Mouse (Mus musculus): ENCODE measurements around the gene Prrg1. TPM values are rescaled to one million over a fixed set of nuclear protein-coding genes. Genes with fewer than 3 reads are reported as not detected.
A peak's percentile ranks its signal among the peaks of the same experiment; 100 is the strongest.

Gene Prrg1
- polyA plus RNA-seq (2015; fragmentation: Nextera tagmentation; extraction: Ambion mirVana), result 5.6 and 5.7 TPM in 2 replicates

GRCm38 (mm10) chrX:78583202-78584004 is at the start of gene Prrg1:
TSS of gene Prrg1 (minus strand) at chrX:78583896.
- no peaks in the 10 kb centered on the region for H3K27me3 ChIP-seq (replicated peaks; ENCODE audit: control insufficient read depth, insufficient read depth, low read length)
- no peaks in the 10 kb centered on the region for H3K36me3 ChIP-seq (ENCODE audit: control insufficient read depth, insufficient read depth, low read length)
- H3K27ac ChIP-seq (ENCODE audit: low read length), result peak within 1 kb of the TSS; percentile 79
- no peaks in the 10 kb centered on the region for H3K9me3 ChIP-seq (ENCODE audit: control insufficient read depth, low read length)
- peak within 1 kb of the TSS; percentile 58 for H3K9ac ChIP-seq (ENCODE audit: low read depth, low read length)
- 10% methylated on average over 36 of the region's 36 CpGs for WGBS
- H3K4me3 ChIP-seq (ENCODE audit: low read length), result peak within 1 kb of the TSS; percentile 56
- peak; percentile 99 for ATAC-seq
- peak within 1 kb of the TSS; percentile 46 for H3K4me2 ChIP-seq (ENCODE audit: low read depth, low read length)
- no peaks in the 10 kb centered on the region for H3K4me1 ChIP-seq (ENCODE audit: control insufficient read depth, insufficient read depth, low read length)

DNA sequence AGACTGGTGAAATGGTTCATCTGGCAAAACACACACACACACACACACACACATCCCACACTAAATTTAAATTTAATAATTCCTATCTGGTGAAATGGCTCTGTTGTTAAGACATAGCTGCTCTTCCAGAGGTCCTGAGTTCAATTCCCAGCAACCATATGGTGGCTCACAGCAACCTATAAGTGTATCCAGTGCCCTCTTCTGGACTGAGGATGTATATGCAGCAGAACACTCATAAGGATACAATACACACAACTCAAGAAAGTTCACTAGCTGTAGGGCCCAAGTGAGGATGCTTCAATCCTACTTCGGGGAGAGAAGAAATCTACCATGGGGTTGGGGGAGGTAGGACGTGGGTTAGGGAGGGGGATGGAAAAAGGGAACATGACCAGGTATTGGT is 22.1 kb upstream of the Prrg1 start:
- H3K27me3 ChIP-seq (replicated peaks; ENCODE audit: control insufficient read depth, insufficient read depth, low read length), result no peaks in the 10 kb centered on the region
- no peak overlapping the region for H3K4me3 ChIP-seq (ENCODE audit: low read length)
- H3K4me1 ChIP-seq (ENCODE audit: control insufficient read depth, insufficient read depth, low read length), result no peaks in the 10 kb centered on the region
- no peak overlapping the region for H3K9ac ChIP-seq (ENCODE audit: low read depth, low read length)
- ATAC-seq, result no peak
- H3K4me2 ChIP-seq (ENCODE audit: low read depth, low read length), result no peak overlapping the region
- 64% methylated on average over 2 of the region's 2 CpGs for WGBS
- no peaks in the 10 kb centered on the region for H3K36me3 ChIP-seq (ENCODE audit: control insufficient read depth, insufficient read depth, low read length)
- no peak overlapping the region for H3K27ac ChIP-seq (ENCODE audit: low read length)
- H3K9me3 ChIP-seq (ENCODE audit: control insufficient read depth, low read length), result no peaks in the 10 kb centered on the region

DNA sequence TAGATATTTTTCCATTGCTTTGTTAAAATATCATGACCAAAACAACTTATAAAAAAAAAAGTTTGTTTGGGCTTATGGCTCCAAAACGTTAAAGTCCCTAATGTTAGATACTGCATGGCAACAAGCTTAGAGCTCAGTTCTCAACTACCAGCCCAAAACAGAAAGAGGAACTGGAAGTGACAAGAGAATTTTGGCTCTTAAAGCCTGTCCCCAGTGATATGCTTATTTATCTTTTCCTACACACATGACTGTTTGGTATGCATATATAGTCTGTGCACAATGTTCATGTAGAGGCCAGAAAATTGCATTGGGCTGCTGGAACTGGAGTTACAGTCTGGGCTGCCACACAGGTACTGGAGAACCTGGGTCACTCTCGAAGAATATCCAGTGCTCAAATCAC is 9.4 kb upstream of the Prrg1 start:
- no peaks in the 10 kb centered on the region for H3K4me1 ChIP-seq (ENCODE audit: control insufficient read depth, insufficient read depth, low read length)
- no peaks in the 10 kb centered on the region for H3K27me3 ChIP-seq (replicated peaks; ENCODE audit: control insufficient read depth, insufficient read depth, low read length)
- 59% methylated on average over 2 of the region's 2 CpGs for WGBS
- no peak overlapping the region for H3K4me2 ChIP-seq (ENCODE audit: low read depth, low read length)
- H3K27ac ChIP-seq (ENCODE audit: low read length), result no peak overlapping the region
- no peak for ATAC-seq
- H3K36me3 ChIP-seq (ENCODE audit: control insufficient read depth, insufficient read depth, low read length), result no peaks in the 10 kb centered on the region
- no peak overlapping the region for H3K9ac ChIP-seq (ENCODE audit: low read depth, low read length)
- no peak overlapping the region for H3K4me3 ChIP-seq (ENCODE audit: low read length)
- no peaks in the 10 kb centered on the region for H3K9me3 ChIP-seq (ENCODE audit: control insufficient read depth, low read length)

GRCm38 (mm10) chrX:78582854-78583201 is 868 bp downstream of the Prrg1 start:
- no peaks in the 10 kb centered on the region for H3K36me3 ChIP-seq (ENCODE audit: control insufficient read depth, insufficient read depth, low read length)
- 23% methylated on average over 12 of the region's 21 CpGs for WGBS
- H3K4me1 ChIP-seq (ENCODE audit: control insufficient read depth, insufficient read depth, low read length), result no peaks in the 10 kb centered on the region
- peak overlapping the region; percentile 79 for H3K27ac ChIP-seq (ENCODE audit: low read length)
- ATAC-seq, result peak; percentile 76
- peak overlapping the region; percentile 56 for H3K4me3 ChIP-seq (ENCODE audit: low read length)
- no peaks in the 10 kb centered on the region for H3K9me3 ChIP-seq (ENCODE audit: control insufficient read depth, low read length)
- no peaks in the 10 kb centered on the region for H3K27me3 ChIP-seq (replicated peaks; ENCODE audit: control insufficient read depth, insufficient read depth, low read length)
- peak overlapping the region; percentile 46 for H3K4me2 ChIP-seq (ENCODE audit: low read depth, low read length)
- peak overlapping the region; percentile 58 for H3K9ac ChIP-seq (ENCODE audit: low read depth, low read length)

DNA sequence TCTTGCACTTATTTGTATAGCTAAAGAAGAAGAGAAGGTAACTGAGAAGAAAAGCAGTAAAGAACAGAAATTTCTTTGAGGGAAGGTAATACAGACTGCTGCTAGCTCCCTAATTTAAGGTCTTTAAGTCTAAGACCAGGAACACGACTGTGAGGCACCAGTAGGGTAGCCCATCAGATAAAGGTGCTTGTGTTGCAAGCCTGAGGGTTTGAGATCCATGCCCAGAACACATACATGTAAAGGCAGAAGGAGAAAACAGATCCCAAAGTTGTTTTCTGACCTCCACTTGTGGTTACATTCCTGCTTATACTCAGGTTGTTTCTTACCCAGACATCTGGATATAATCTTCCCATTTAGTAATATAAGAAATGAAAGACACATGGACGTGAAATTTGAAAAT is 20.2 kb downstream of the Prrg1 start:
- Histone ChIP-seq H3K4me1 (ENCODE audit: control insufficient read depth, insufficient read depth, low read length) (no peaks in the 10 kb centered on the region), H3K9me3 (ENCODE audit: control insufficient read depth, low read length) (no peaks in the 10 kb centered on the region), H3K36me3 (ENCODE audit: control insufficient read depth, insufficient read depth, low read length) (no peaks in the 10 kb centered on the region), H3K4me3 (ENCODE audit: low read length) (no peak overlapping the region), H3K4me2 (ENCODE audit: low read depth, low read length) (no peak overlapping the region), H3K27me3 (replicated peaks; ENCODE audit: control insufficient read depth, insufficient read depth, low read length) (no peaks in the 10 kb centered on the region), H3K9ac (ENCODE audit: low read depth, low read length) (no peak overlapping the region), H3K27ac (ENCODE audit: low read length) (no peak overlapping the region)
- no peak for ATAC-seq
- whole genome bisulfite sequencing, result 49% methylated on average over 2 of the region's 2 CpGs

GRCm38 (mm10) chrX:78553399-78553798 is 30.3 kb downstream of the Prrg1 start:
- H3K4me3 ChIP-seq (ENCODE audit: low read length), result no peak overlapping the region
- H3K4me2 ChIP-seq (ENCODE audit: low read depth, low read length), result no peak overlapping the region
- H3K36me3 ChIP-seq (ENCODE audit: control insufficient read depth, insufficient read depth, low read length), result no peaks in the 10 kb centered on the region
- H3K9me3 ChIP-seq (ENCODE audit: control insufficient read depth, low read length), result no peaks in the 10 kb centered on the region
- no peaks in the 10 kb centered on the region for H3K4me1 ChIP-seq (ENCODE audit: control insufficient read depth, insufficient read depth, low read length)
- H3K27me3 ChIP-seq (replicated peaks; ENCODE audit: control insufficient read depth, insufficient read depth, low read length), result no peaks in the 10 kb centered on the region
- no peak for ATAC-seq
- H3K9ac ChIP-seq (ENCODE audit: low read depth, low read length), result no peak overlapping the region
- H3K27ac ChIP-seq (ENCODE audit: low read length), result no peak overlapping the region
- WGBS, result 92% methylated on average over 2 of the region's 2 CpGs

- Histone ChIP-seq H3K9me3 (ENCODE audit: control insufficient read depth, low read length) (no peaks in the 10 kb centered on the region), H3K36me3 (ENCODE audit: control insufficient read depth, insufficient read depth, low read length) (no peaks in the 10 kb centered on the region), H3K9ac (ENCODE audit: low read depth, low read length) (no peak overlapping the region), H3K4me1 (ENCODE audit: control insufficient read depth, insufficient read depth, low read length) (no peaks in the 10 kb centered on the region), H3K4me2 (ENCODE audit: low read depth, low read length) (no peak overlapping the region), H3K27me3 (replicated peaks; ENCODE audit: control insufficient read depth, insufficient read depth, low read length) (no peaks in the 10 kb centered on the region), H3K27ac (ENCODE audit: low read length) (no peak overlapping the region), H3K4me3 (ENCODE audit: low read length) (no peak overlapping the region)
- no peak for ATAC-seq
- WGBS, result 79% methylated on average over 1 of the region's 1 CpGs
Observed at GRCm38 (mm10) chrX:78552704-78553103, 31.0 kb downstream of the Prrg1 start.

DNA sequence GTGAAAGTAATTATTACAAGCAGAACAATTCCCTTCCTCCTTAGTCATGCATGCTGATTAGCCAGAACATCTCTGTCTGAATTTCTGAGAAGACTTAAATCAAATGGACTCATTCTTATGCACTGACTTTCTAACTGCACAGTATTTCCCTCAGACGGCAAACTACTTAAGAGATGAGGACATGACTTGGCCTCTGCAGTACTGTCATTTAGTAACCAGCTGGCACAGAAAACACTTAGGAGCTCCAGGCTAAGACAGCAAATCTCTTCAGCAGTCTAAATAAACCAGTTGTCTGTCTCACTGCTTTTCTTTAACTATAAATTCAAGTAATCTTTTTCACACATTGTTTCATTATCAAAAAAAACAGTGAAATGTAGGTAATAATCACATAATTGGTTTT is 36.0 kb downstream of the Prrg1 start:
- no peak overlapping the region for H3K9ac ChIP-seq (ENCODE audit: low read depth, low read length)
- H3K27me3 ChIP-seq (replicated peaks; ENCODE audit: control insufficient read depth, insufficient read depth, low read length), result no peaks in the 10 kb centered on the region
- 67% methylated on average over 1 of the region's 1 CpGs for WGBS
- H3K36me3 ChIP-seq (ENCODE audit: control insufficient read depth, insufficient read depth, low read length), result no peaks in the 10 kb centered on the region
- no peaks in the 10 kb centered on the region for H3K4me1 ChIP-seq (ENCODE audit: control insufficient read depth, insufficient read depth, low read length)
- no peak overlapping the region for H3K4me3 ChIP-seq (ENCODE audit: low read length)
- ATAC-seq, result no peak
- H3K9me3 ChIP-seq (ENCODE audit: control insufficient read depth, low read length), result no peaks in the 10 kb centered on the region
- no peak overlapping the region for H3K4me2 ChIP-seq (ENCODE audit: low read depth, low read length)
- H3K27ac ChIP-seq (ENCODE audit: low read length), result no peak overlapping the region

GRCm38 (mm10) chrX:78539734-78540133 is 44.0 kb downstream of the Prrg1 start:
- Histone ChIP-seq H3K9me3 (ENCODE audit: control insufficient read depth, low read length) (no peaks in the 10 kb centered on the region), H3K4me2 (ENCODE audit: low read depth, low read length) (no peak overlapping the region), H3K27me3 (replicated peaks; ENCODE audit: control insufficient read depth, insufficient read depth, low read length) (no peaks in the 10 kb centered on the region), H3K27ac (ENCODE audit: low read length) (no peak overlapping the region), H3K9ac (ENCODE audit: low read depth, low read length) (no peak overlapping the region), H3K36me3 (ENCODE audit: control insufficient read depth, insufficient read depth, low read length) (no peaks in the 10 kb centered on the region), H3K4me1 (ENCODE audit: control insufficient read depth, insufficient read depth, low read length) (no peaks in the 10 kb centered on the region), H3K4me3 (ENCODE audit: low read length) (no peak overlapping the region)
- no peak for ATAC-seq

Measured in intestine, embryonic 16.5 days (tissue).